Mouse (Mus musculus) c-Kit-negative CD71-positive TER-119-positive erythroid progenitor cells, embryonic 14.5 days (primary cell): ENCODE measurements around the gene Hectd3.

Experiments
- DNase-seq: peaks from one replicate; pipeline ENCODE4 v3.0.0-alpha.2; 2013; ENCODE audit warnings: low read depth, low spot score

Gene Hectd3

GRCm38 (mm10) chr4:116995131-116995797, at the start of gene Hectd3:
Gene Hectd3, plus strand, starts transcription at chr4:116995317.
- DNase-seq: peak; percentile 71

DNA sequence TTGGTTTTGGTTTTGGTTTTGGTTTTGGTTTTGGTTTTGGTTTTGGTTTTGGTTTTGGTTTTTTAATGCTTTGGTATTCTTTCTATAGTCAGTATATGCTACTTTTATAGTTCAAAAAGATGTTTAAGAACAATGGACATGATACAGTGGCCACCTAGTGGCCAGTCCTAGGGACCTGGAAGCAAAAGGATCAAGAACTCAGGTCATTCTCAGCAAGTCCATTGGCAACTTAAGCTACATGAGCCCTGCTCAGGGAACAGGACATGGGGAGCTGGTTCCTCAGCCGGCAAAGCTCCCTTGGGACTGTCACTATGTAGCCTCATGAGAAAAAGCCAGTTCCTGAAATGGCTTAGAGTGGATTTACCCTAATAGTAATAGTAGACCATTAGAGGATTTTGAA, 43.5 kb upstream of the Hectd3 start:
- no peak for DNase-seq

DNA sequence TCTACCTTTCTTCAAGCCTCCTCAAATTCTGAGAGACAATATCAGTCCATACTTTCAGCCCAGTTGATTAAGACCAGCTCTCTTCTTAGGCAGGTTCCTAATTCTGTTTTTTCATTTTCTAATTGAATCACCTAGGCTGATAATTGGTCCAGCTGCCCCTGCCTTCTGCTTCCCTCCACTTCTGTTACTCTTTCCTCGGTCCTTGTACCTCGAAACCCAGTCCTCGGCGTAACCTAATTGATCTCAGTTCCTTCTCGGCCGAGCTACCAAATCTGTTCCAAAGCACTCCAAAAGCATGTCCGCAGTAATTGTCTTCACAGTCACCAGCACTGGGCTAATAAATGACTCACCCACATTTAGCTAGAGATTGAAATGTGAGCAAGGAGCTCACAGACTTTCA, 40.2 kb upstream of the Hectd3 start:
- no peak for DNase-seq

- no peak for DNase-seq
These were observed 18.6 kb upstream of the Hectd3 start for GRCm38 (mm10) chr4:116976503-116976902.

DNA sequence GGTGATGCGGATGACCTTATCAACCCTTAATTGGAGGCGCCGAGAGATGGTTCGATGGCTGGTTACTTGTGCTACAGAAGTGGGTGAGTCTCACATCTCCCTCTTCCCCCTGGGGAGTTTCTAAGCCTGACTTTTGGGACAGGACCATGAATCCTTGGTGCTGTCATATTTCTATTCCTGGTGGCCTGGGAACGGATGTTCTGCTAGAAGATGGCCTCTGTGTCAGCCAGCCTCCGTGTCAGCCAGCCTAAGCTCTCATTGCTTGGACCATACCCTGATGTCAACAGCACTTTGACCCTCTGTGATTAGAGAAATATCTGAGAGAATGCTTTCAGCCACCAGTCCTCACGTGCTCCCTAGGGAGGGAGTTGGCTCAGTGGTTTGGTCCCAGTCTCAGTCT, 9.4 kb upstream of the Hectd3 start:
- DNase-seq: no peak

- DNase-seq: no peak
These were observed 8.6 kb upstream of the Hectd3 start for GRCm38 (mm10) chr4:116986400-116987121.

DNA sequence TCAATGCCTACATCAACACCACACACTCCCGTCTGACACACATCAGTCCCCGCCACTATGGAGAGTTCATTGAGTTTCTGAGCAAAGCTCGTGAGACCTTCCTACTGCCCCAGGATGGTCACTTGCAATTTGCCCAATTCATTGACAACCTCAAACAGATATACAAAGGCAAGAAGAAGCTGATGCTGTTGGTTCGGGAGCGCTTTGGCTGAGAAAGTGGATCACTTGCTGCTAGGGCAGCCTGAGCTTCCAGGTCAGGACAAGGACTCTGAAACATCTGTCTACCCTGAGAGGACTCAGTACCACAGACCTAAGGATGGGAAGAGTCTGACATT, 8.0 kb upstream of the Hectd3 start:
- no peak for DNase-seq

DNA sequence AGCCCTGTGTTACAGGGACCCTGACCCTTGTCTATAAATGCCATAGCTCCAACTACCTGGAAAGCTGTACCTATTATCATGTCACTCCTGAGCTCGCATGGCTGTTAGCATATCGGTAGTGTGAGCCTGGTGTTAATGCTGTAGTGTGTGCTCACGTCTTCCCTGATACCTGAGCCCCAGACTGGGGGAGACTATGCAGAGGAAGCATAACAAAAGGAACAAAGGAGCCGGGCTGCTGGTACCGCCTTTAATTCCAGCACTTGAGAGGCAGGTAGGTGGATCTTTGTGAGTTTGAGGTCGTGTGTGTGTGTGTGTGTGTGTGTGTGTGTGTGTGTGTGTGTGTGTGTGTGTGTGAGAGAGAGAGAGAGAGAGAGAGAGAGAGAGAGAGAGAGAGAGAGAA, 5.4 kb upstream of the Hectd3 start:
- DNase-seq: no peak

GRCm38 (mm10) chr4:116991366-116991765, 3.8 kb upstream of the Hectd3 start:
- DNase-seq: peak; percentile 69

DNA sequence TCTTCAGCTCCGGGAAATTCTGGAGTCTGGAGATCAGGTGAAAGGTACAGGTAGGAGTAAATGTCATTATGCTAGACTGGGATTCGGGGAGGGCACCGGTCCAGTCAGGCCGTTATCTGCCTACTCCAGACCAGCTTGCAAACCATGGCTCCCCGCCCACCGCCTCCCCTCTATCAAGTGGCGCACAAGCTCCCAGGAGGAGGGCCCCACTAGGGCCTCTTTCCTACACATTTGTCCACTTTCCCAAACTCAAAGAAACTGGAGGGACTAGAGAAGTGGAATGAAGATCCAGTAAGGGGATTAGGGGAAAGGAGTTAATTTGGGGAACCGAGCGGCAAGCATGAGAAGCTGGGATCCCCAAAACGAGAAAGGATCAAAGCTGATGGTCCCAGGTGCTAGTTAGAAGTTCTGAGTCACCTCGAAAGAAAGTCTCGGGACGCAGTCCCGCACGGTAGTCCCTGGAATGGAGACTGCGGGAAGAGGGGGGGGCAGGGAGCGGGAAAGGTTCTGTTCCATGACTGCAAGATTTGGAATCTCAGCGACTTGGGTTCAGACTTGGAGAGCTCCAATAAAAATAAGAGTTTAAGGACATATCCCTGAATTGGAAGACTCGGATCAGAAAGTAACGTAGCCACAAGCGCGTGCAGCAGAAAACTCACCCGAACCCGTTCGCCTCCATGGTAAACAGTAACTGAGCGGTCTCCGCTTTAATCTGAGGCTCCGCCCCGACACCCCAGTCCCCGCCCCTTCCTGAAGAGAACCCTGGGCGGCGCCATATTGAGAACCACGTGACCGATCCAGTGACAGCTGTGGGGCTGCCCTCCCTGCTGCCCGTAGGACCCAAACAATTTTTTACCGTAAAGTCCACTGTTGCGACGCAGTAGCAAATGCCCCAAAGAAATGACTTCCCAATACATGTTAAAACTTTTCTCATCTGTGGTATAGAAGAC, 1.2 kb upstream of the Hectd3 start, which contains the start of gene Urod:
Urod (minus strand) TSS at position 742 of the 950 bp plus-strand sequence.
- peak; percentile 96 for DNase-seq

GRCm38 (mm10) chr4:116995798-116996135, 650 bp downstream of the Hectd3 start:
- DNase-seq: no peak

- DNase-seq: no peak
These were observed 4.5 kb downstream of the Hectd3 start for GRCm38 (mm10) chr4:116999513-117000154.

GRCm38 (mm10) chr4:117001957-117002356, 6.8 kb downstream of the Hectd3 start:
- no peak for DNase-seq

DNA sequence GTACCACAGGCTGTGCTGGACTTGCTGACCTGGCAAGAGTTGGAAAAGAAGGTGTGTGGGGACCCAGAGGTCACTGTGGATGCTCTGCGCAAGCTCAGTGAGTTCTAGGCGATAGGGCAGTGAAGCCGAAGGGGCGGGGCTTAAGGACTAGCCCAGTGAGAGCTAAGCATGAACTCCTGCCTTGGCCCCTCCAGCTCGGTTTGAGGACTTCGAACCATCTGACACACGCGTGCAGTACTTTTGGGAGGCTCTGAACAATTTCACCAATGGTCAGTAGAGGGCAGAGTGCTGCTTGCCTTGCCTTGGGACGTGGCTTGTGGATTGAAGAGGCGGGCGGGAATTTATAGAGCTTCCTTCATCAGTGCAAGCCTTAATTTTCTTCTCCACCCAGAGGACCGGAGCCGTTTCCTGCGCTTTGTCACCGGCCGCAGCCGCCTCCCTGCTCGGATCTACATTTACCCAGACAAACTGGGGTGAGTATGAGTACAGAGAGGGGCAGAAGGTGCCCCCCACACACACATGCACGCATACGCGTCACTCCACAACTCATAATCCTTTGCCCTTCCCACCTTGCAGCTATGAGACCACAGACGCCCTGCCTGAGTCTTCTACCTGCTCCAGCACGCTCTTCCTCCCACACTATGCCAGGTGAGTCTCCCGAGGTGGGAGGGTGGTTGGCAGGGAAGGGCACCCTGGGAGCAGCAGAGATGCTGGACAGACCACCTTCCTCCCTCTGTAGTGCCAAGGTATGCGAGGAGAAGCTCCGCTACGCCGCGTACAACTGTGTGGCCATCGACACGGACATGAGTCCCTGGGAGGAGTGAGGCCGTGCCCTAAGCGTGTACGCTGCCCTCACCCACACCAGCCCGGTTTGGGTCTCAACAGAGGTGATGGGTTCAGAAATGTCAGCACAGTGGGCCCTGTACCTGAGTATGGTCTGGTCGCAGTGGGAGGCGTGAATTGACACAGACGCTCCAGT, 7.7 kb downstream of the Hectd3 start:
- DNase-seq: peak; percentile 40

DNA sequence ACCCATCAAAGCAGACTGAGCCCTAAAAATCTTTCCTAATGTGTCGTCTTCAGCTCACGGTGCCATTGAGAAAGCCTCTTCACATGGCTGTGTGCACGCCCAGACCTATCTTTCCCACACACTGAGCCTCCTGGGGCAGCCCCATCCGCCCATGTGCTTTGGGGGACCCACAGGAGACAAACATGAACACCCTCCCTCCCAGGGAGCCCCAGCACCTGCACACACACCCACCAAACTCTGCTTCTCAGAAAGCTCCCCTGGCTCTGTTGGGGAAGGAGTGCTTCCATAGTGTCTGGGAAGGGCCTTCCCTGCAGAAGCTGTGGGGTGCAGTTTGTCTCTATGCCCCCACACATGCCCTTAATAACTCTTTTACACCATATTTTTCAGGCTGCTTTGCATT, 9.5 kb downstream of the Hectd3 start:
- no peak for DNase-seq

DNA sequence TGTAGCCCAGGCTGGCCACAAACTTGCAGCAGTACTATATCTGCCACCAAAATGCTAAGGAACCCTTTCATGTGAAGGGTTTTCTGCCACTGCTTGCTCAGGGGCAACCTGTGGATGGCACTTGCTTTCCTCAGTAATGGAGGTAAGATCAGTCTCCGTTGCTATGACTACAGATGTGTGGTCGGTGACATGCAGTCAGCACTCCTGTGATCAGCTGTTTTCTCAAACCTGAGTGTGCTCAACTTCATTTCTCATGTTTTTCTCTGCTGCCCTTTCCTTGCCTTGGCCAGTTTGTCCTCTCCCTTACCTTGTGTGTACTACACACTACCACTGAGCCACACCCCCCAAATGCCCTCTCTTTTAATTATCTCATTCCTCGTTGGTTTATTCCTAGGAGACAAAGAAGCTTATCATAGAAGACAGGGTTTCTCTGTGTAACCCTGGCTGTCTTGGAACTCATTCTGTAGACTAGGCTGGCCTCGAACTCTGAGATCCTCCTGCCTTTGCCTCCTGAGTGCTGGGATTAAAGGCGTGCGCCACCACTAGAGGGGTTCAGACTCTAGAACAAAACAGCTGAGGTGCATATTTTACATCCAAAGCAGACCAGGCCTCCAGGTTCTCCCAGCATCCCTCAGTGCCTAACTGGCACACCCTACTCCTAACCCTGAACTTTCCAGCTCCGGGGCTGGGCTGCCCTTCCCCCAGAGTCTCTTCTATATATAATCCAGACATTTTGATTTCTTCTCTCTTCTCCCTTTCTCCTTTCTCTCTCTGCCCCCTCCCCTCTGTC, 10.7 kb downstream of the Hectd3 start:
- no peak for DNase-seq

- DNase-seq: no peak
These were observed 11.9 kb downstream of the Hectd3 start for GRCm38 (mm10) chr4:117007058-117007457.

GRCm38 (mm10) chr4:117010231-117010630, 15.1 kb downstream of the Hectd3 start:
- no peak for DNase-seq

GRCm38 (mm10) chr4:117013596-117013995, 18.5 kb downstream of the Hectd3 start:
- DNase-seq: no peak

DNA sequence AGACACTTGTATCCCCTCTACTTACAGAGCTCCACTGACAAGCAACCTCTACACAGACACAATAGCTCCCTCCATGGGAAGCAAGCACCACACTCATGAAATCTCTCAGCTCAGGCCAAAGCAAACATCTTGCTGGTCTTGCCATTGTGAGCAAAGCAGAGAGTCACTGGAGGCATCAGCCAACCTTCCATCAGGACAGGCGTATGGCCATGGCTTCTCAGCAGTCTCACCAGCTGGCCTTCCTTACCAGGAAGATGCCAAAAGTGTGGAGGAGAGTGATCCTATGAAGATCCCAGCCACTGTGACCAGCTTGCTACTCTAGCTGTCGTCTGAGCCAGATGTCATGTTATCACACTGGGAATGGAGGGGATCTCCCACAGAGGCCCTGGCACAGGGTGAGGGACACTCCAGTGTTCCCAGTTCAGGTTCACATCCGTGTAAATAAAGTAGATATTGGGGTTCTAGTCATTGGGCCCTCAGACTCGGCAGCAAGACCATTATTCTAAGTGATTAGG, 19.8 kb downstream of the Hectd3 start:
- no peak for DNase-seq
